Mouse (Mus musculus) erythroblast, embryonic 14.5 days (primary cell): Measurements from ENCODE around the gene Rad1.

Experiments
- GATA1 ChIP-seq: IDR thresholded peaks from 2 replicates; pipeline ENCODE4 v1.6.1; 2012; ENCODE audit warnings: low read length, inconsistent platforms, mixed read lengths
- TAL1 ChIP-seq: IDR thresholded peaks from 3 replicates; pipeline ENCODE4 v1.6.1; 2012; ENCODE audit warnings: low read length, inconsistent platforms, mixed read lengths

DNA sequence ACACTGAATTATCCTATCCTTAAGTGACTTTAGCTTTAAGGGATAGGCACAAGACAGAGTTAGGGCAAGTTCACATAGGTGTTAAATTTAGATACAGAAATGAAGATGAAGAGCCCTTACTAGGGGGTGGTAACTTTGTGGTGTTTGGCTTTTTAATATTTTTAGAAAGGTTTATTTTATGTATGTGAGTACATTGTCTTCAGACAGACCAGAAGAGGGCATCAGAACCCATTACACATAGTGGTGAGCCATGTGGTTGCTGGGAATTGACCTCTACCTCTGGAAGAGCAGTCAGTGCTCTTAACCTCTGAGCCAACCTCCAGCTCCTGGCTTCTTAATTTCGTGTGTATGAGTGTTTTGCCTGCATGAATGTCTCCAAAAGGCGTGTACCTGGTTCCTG is 1.4 kb downstream of the Rad1 start:
- TF ChIP-seq GATA1, result no peak
- TF ChIP-seq TAL1, result no peak
